Mouse (Mus musculus): ENCODE data around the gene Rcan1.

Rcan1 gene

GRCm38 (mm10) chr16:92397745-92398573 lies 72.7 kb downstream of the Rcan1 start:
- no peak for DNase-seq

GRCm38 (mm10) chr16:92393732-92394131 lies 76.9 kb downstream of the Rcan1 start:
- no peak for DNase-seq

GRCm38 (mm10) chr16:92387692-92388091 lies 83.0 kb downstream of the Rcan1 start:
- DNase-seq = no peak

GRCm38 (mm10) chr16:92385062-92385461 lies 85.6 kb downstream of the Rcan1 start:
- DNase-seq = no peak

- DNase-seq = no peak
Observed at GRCm38 (mm10) chr16:92383412-92383811, 87.3 kb downstream of the Rcan1 start.

GRCm38 (mm10) chr16:92382508-92382907 lies 88.2 kb downstream of the Rcan1 start:
- no peak for DNase-seq

- no peak for DNase-seq
Observed at GRCm38 (mm10) chr16:92381092-92381491, 89.6 kb downstream of the Rcan1 start.

- no peak for DNase-seq
Observed at GRCm38 (mm10) chr16:92376976-92377375, 93.7 kb downstream of the Rcan1 start.

GRCm38 (mm10) chr16:92371623-92372022 lies 99.0 kb downstream of the Rcan1 start:
- DNase-seq = no peak

- DNase-seq = no peak
Observed at GRCm38 (mm10) chr16:92369260-92369659, 101.4 kb downstream of the Rcan1 start.

- DNase-seq = no peak
Observed at GRCm38 (mm10) chr16:92365477-92365876, 105.2 kb downstream of the Rcan1 start.

GRCm38 (mm10) chr16:92360711-92361110 lies 110.0 kb downstream of the Rcan1 start:
- DNase-seq = no peak

GRCm38 (mm10) chr16:92359229-92359628 lies 111.4 kb downstream of the Rcan1 start, which contains the start of gene Kcne1:
Gene Kcne1, minus strand, starts transcription at chr16:92359468.
- no peak for DNase-seq

- DNase-seq = no peak
Observed at GRCm38 (mm10) chr16:92358734-92359133, 111.9 kb downstream of the Rcan1 start.

GRCm38 (mm10) chr16:92357566-92357965 lies 113.1 kb downstream of the Rcan1 start:
- no peak for DNase-seq

GRCm38 (mm10) chr16:92357023-92357422 lies 113.6 kb downstream of the Rcan1 start:
- no peak for DNase-seq

GRCm38 (mm10) chr16:92355982-92356381 lies 114.7 kb downstream of the Rcan1 start:
- DNase-seq = no peak

- DNase-seq = no peak
Observed at GRCm38 (mm10) chr16:92355366-92355765, 115.3 kb downstream of the Rcan1 start.

- no peak for DNase-seq
Observed at GRCm38 (mm10) chr16:92353897-92354296, 116.8 kb downstream of the Rcan1 start.

- DNase-seq = no peak
Observed at GRCm38 (mm10) chr16:92353295-92353694, 117.4 kb downstream of the Rcan1 start.

- DNase-seq = no peak
Observed at GRCm38 (mm10) chr16:92348941-92349340, 121.7 kb downstream of the Rcan1 start.

GRCm38 (mm10) chr16:92346297-92346916 lies 124.3 kb downstream of the Rcan1 start:
- DNase-seq = no peak

GRCm38 (mm10) chr16:92345177-92345576 lies 125.5 kb downstream of the Rcan1 start:
- DNase-seq = no peak

All from thymus, adult 18-20 months (tissue).